Mouse (Mus musculus): ENCODE measurements around the gene Myrf. TPM values are rescaled to one million over a fixed set of nuclear protein-coding genes. Genes with fewer than 3 reads are reported as not detected.
A peak's percentile ranks its signal among the peaks of the same experiment; 100 is the strongest.
"Not testable (repeated sequence)": the region's sequence is repeated elsewhere in the genome, so short reads cannot be mapped to it uniquely, and the experiment has no call there.

Myrf gene
- total RNA-seq, 2 experiments from 2014 or later = 30.5 to 32.4 TPM

- peak; percentile 59 to 61 for DNase-seq (ENCODE audit: extremely low spot score in 1 of 2, low spot score in 1 of 2)
Observed at GRCm38 (mm10) chr19:10183299-10183983, 57.1 kb downstream of the Myrf start.

GRCm38 (mm10) chr19:10182670-10183298 is 57.8 kb downstream of the Myrf start, which contains the start of gene Fads1:
Fads1 (plus strand) TSS chr19:10182888.
- peak; percentile 81 to 86 for DNase-seq (ENCODE audit: extremely low spot score in 1 of 2, low spot score in 1 of 2)

- no peak for DNase-seq (ENCODE audit: extremely low spot score in 1 of 2, low spot score in 1 of 2)
Observed at GRCm38 (mm10) chr19:10182142-10182541, 58.4 kb downstream of the Myrf start.

- DNase-seq (ENCODE audit: extremely low spot score in 1 of 2, low spot score in 1 of 2) = no peak
Observed at GRCm38 (mm10) chr19:10181225-10181624, 59.3 kb downstream of the Myrf start.

- DNase-seq (ENCODE audit: extremely low spot score in 1 of 2, low spot score in 1 of 2) = no peak
Observed at GRCm38 (mm10) chr19:10176941-10177372, 63.6 kb downstream of the Myrf start.

- no peak for DNase-seq (ENCODE audit: extremely low spot score in 1 of 2, low spot score in 1 of 2)
Observed at GRCm38 (mm10) chr19:10176477-10176876, 64.1 kb downstream of the Myrf start.

- no peak for DNase-seq (ENCODE audit: extremely low spot score in 1 of 2, low spot score in 1 of 2)
Observed at GRCm38 (mm10) chr19:10174956-10175355, 65.6 kb downstream of the Myrf start.

- no peak for DNase-seq (ENCODE audit: extremely low spot score in 1 of 2, low spot score in 1 of 2)
Observed at GRCm38 (mm10) chr19:10173844-10174539, 66.6 kb downstream of the Myrf start.

GRCm38 (mm10) chr19:10173116-10173718 is 67.3 kb downstream of the Myrf start:
- DNase-seq (ENCODE audit: extremely low spot score in 1 of 2, low spot score in 1 of 2) = no peak

GRCm38 (mm10) chr19:10171846-10172245 is 68.7 kb downstream of the Myrf start:
- DNase-seq (ENCODE audit: extremely low spot score in 1 of 2, low spot score in 1 of 2) = no peak

GRCm38 (mm10) chr19:10171359-10171758 is 69.2 kb downstream of the Myrf start:
- no peak for DNase-seq (ENCODE audit: extremely low spot score in 1 of 2, low spot score in 1 of 2)

GRCm38 (mm10) chr19:10170466-10170865 is 70.1 kb downstream of the Myrf start:
- DNase-seq (ENCODE audit: extremely low spot score in 1 of 2, low spot score in 1 of 2) = no peak

GRCm38 (mm10) chr19:10169692-10170330 is 70.7 kb downstream of the Myrf start:
- DNase-seq (ENCODE audit: extremely low spot score in 1 of 2, low spot score in 1 of 2) = not testable (repeated sequence)

- DNase-seq (ENCODE audit: extremely low spot score in 1 of 2, low spot score in 1 of 2) = no peak
Observed at GRCm38 (mm10) chr19:10169179-10169578, 71.4 kb downstream of the Myrf start.

- no peak for DNase-seq (ENCODE audit: extremely low spot score in 1 of 2, low spot score in 1 of 2)
Observed at GRCm38 (mm10) chr19:10168441-10168840, 72.1 kb downstream of the Myrf start.

- DNase-seq (ENCODE audit: extremely low spot score in 1 of 2, low spot score in 1 of 2) = no peak
Observed at GRCm38 (mm10) chr19:10167951-10168350, 72.6 kb downstream of the Myrf start.

GRCm38 (mm10) chr19:10167112-10167511 is 73.4 kb downstream of the Myrf start:
- DNase-seq (ENCODE audit: extremely low spot score in 1 of 2, low spot score in 1 of 2) = no peak

- DNase-seq (ENCODE audit: extremely low spot score in 1 of 2, low spot score in 1 of 2) = not testable (repeated sequence)
Observed at GRCm38 (mm10) chr19:10165928-10166327, 74.6 kb downstream of the Myrf start.

- DNase-seq (ENCODE audit: extremely low spot score in 1 of 2, low spot score in 1 of 2) = no peak
Observed at GRCm38 (mm10) chr19:10163896-10164295, 76.7 kb downstream of the Myrf start.
